Mouse (Mus musculus): ENCODE data around the gene Vmn1r62. TPM values are rescaled to one million over a fixed set of nuclear protein-coding genes. Genes with fewer than 3 reads are reported as not detected.
"Not testable (repeated sequence)": the region's sequence is repeated elsewhere in the genome, so short reads cannot be mapped to it uniquely, and the experiment has no call there.

The Vmn1r62 gene
- not detected in 2 replicates for polyA plus RNA-seq (2012; ENCODE audit: insufficient read depth, insufficient read length, missing spikeins)

- not testable (repeated sequence) for H3K27ac ChIP-seq (ENCODE audit: insufficient read depth, low read depth, low read length); H3K4me1 ChIP-seq (ENCODE audit: control insufficient read depth, insufficient read depth, low read length); H3K4me3 ChIP-seq (ENCODE audit: insufficient read depth, low read length)
Measured at GRCm38 (mm10) chr7:5673331-5673730, at the start of gene Vmn1r62. Gene Vmn1r62, plus strand, starts transcription at chr7:5673631.

Other genes starting within 250 kb of the Vmn1r62 start
- gene Vmn1r59, start 216.9 kb upstream of the Vmn1r62 start, polyA plus RNA-seq (2012; ENCODE audit: insufficient read depth, insufficient read length, missing spikeins): 0.77 TPM in 1 of 2 replicates, not detected in the other
- not detected in 2 replicates for gene Vmn2r28, start 179.7 kb upstream of the Vmn1r62 start, polyA plus RNA-seq (2012; ENCODE audit: insufficient read depth, insufficient read length, missing spikeins)
- 0.25 TPM in 1 of 2 replicates, not detected in the other for gene Vmn1r60, start 126.3 kb upstream of the Vmn1r62 start, polyA plus RNA-seq (2012; ENCODE audit: insufficient read depth, insufficient read length, missing spikeins)
- gene Vmn1r61, start 60.3 kb upstream of the Vmn1r62 start, polyA plus RNA-seq (2012; ENCODE audit: insufficient read depth, insufficient read length, missing spikeins): 0.55 TPM in 1 of 2 replicates, not detected in the other
- not detected in 2 replicates for gene Vmn1r63, start 131.8 kb downstream of the Vmn1r62 start, polyA plus RNA-seq (2012; ENCODE audit: insufficient read depth, insufficient read length, missing spikeins)
- not detected in 2 replicates for gene Vmn1r64, start 210.9 kb downstream of the Vmn1r62 start, polyA plus RNA-seq (2012; ENCODE audit: insufficient read depth, insufficient read length, missing spikeins)

All from bone marrow macrophage, adult 2 months (primary cell).